Mouse (Mus musculus): ENCODE data around the gene Pard3.

GRCm38 (mm10) chr8:127287816-127288215, 224.1 kb downstream of the Pard3 start:
- no peak for TF ChIP-seq CTCF (IDR thresholded peaks at IDR 0.05; ENCODE audit: insufficient read depth, low read depth, low read length)
- TF ChIP-seq POLR2A (IDR thresholded peaks at IDR 0.05; ENCODE audit: insufficient read depth, low read depth, low read length) = no peak
